Comparison of ENCODE assay signal across 8 mouse cellular contexts in the genomic region with DNA sequence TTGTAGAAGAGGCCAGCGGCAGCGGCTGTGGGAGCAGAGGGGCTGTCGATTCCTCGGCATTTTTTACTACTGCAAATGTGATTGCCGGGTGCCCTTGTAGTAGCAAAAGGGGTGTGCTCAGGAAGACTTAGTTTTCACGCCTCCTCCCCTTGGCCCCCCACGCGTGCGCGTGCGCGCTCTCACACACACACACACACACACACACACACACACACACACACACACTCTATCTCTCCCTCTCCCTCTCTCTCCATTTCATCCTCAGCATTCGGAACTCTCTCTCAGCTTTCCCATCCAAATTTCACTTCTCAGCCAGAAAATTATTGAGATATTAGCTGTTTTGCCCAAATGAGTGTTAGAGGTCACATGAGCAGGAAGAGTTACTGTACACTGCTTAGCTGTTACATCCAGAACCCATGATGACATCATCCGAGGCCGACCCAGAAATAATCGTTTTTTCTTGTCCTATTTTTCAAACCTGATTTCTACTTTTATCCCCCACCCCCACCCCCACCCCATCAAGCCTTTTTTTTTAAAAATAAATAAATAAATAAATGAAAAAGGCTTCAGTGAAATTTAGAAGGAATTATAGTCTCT. TPM values are rescaled to one million over a fixed set of nuclear protein-coding genes. Genes with fewer than 3 reads are reported as not detected.
A peak's percentile ranks its signal among the peaks of the same experiment; 100 is the strongest.
DNase-seq lines count a peak whose midpoint lies in the region; ATAC-seq lines count a peak whose summit lies in the region.
"Had no signal": no experiment of that assay in that cellular context is flagged by ENCODE, and none has a peak within 500 bp of the region (broad histone marks: within the 10 kb centered on the region; RNA-seq: fewer than 3 reads in every experiment).

No protein-coding gene starts in this region.

- H3K36me3 ChIP-seq in lung, embryonic 15.5 days, result no peaks in the 10 kb centered on the region
- no peaks in the 10 kb centered on the region for H3K36me3 ChIP-seq in forebrain, embryonic 14.5 days (ENCODE audit: control insufficient read depth, insufficient read depth, low read length)
- H3K36me3 ChIP-seq: limb, embryonic 12.5 days had no signal

- peak overlapping the region; percentile 60 for H3K4me2 ChIP-seq in lung, embryonic 15.5 days
- peak overlapping the region; percentile 66 for H3K4me2 ChIP-seq in forebrain, embryonic 14.5 days (ENCODE audit: low read length)

- no peak overlapping the region for H3K27ac ChIP-seq in lung, embryonic 15.5 days
- peak overlapping the region; percentile 74; the same call in 1 of the 2 replicates for H3K27ac ChIP-seq in forebrain, embryonic 14.5 days (ENCODE audit: low read depth, low read length)
- H3K27ac ChIP-seq: limb, embryonic 12.5 days had no signal

- peaks cover 17% of the 10 kb centered on the region; the same call in 1 of the 2 replicates for H3K4me1 ChIP-seq in lung, embryonic 15.5 days
- peaks cover 3% of the 10 kb centered on the region; the same call in 1 of the 2 replicates for H3K4me1 ChIP-seq in forebrain, embryonic 14.5 days (ENCODE audit: control insufficient read depth, insufficient read depth, low read length)

- WGBS in lung, embryonic 15.5 days, result 54% methylated on average over 16 of the region's 16 CpGs
- WGBS in forebrain, embryonic 14.5 days, result 52% methylated on average over 10 of the region's 16 CpGs

- ATAC-seq in lung, embryonic 15.5 days (ENCODE audit: borderline replicate concordance, extremely low read depth, low FRiP score, low TSS enrichment), result no peak
- ATAC-seq in forebrain, embryonic 14.5 days, result 0 out of 2 replicates have a peak, but pooled peaks have one; percentile 14

- no peak for DNase-seq in lung, postnatal 14 days
- peak; percentile 60 for DNase-seq in forebrain, embryonic 14.5 days (ENCODE audit: low spot score)
- peak; percentile 49 to 64 for DNase-seq in left cerebral cortex, adult 8-10 months (ENCODE audit: low spot score in 2 of 2)
- peak; percentile 62 for DNase-seq in right cerebral cortex, postnatal 14 days
- no peak for DNase-seq in urinary bladder, postnatal 14 days (ENCODE audit: low spot score)
- no peak for DNase-seq in spleen, adult 18-20 months

- H3K9me3 ChIP-seq in lung, embryonic 15.5 days, result no peaks in the 10 kb centered on the region
- no peaks in the 10 kb centered on the region for H3K9me3 ChIP-seq in forebrain, embryonic 14.5 days (replicated peaks; ENCODE audit: control insufficient read depth, low read length)
- H3K9me3 ChIP-seq: limb, embryonic 12.5 days had no signal

- H3K27me3 ChIP-seq in lung, embryonic 15.5 days, result no peaks in the 10 kb centered on the region
- no peaks in the 10 kb centered on the region for H3K27me3 ChIP-seq in forebrain, embryonic 14.5 days (replicated peaks; ENCODE audit: control insufficient read depth, insufficient read depth, low read length)

- H3K4me3 ChIP-seq in lung, embryonic 15.5 days, result 0 out of 2 replicates have a peak overlapping the region, but pooled peaks have one; percentile 9
- H3K4me3 ChIP-seq in forebrain, embryonic 14.5 days (ENCODE audit: low read depth, low read length), result peak overlapping the region; percentile 55

- no peak overlapping the region for H3K9ac ChIP-seq in lung, embryonic 15.5 days
- H3K9ac ChIP-seq in forebrain, embryonic 14.5 days (ENCODE audit: low read length), result peak overlapping the region; percentile 79
- H3K9ac ChIP-seq: limb, embryonic 12.5 days had no signal

RNA-seq across cellular contexts. Expression of a gene that starts 45.4 kb away (rescaled TPM):
- polyA plus RNA-seq in lung, embryonic 15.5 days (2015; fragmentation: Nextera tagmentation; extraction: Ambion mirVana), result 726 and 749 TPM in 2 replicates
- polyA plus RNA-seq in forebrain, embryonic 14.5 days (2014; fragmentation: Nextera tagmentation; extraction: Ambion mirVana), result 1,292 and 1,314 TPM in 2 replicates
- total RNA-seq in left cerebral cortex, adult 8-10 months (2022), result 100 to 1,000 TPM; 654 to 708 (median 665) TPM

Comparison
In these comparisons a context has a peak if more than half of its experiments do, and no peak if none do; other contexts are left out.
1. DNase-seq: peak in forebrain, embryonic 14.5 days (single experiment), left cerebral cortex, adult 8-10 months (2 of 2) and right cerebral cortex, postnatal 14 days (single experiment); none in lung, postnatal 14 days (single experiment), urinary bladder, postnatal 14 days (single experiment) and spleen, adult 18-20 months (0 of 2).